Mouse (Mus musculus): ENCODE measurements around the gene Cryga. TPM values are rescaled to one million over a fixed set of nuclear protein-coding genes. Genes with fewer than 3 reads are reported as not detected.

The Cryga gene
- polyA plus RNA-seq, 1 experiment from 2014 or later: not detected

DNA sequence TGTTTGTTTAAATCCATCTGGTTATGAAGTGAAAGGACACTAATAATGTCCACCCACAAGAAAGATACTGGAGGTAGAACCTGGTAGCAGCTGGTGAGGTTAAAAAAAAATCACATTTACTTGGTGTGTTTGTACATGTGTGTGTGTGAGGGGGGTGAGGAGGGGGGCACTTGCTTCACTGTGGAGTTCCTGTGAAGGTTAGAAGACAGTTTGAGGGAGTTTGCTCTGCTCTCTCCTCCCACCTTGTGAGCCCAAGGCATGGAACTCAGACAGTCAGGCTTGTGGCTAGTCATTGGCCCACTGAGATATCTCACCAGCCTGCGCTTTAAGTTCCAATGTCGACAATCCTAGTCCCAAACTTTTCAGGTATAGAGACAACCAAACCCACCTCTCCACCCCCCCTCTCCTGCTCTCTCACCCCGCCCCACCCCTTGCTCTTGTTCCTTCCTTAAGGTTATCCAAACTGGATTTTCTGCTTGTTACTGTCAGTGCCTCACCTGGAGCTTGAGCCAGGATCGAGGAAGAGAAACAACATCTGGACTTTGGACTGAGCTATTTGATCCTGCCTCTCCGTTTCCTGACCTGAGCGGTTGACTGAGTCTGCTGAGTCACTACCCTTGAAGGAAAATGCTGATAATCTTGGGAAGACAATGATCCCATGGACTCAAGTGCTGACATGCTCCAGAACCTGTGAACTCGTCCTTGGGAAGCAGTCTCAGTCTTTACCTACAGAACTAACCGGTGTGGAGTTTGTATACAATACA lies 15.2 kb upstream of the Cryga start:
- WGBS (ENCODE audit: insufficient replicate concordance): 65% methylated on average over 8 of the region's 8 CpGs
- no peaks in the 10 kb centered on the region for H3K27me3 ChIP-seq (replicated peaks)
- ATAC-seq: no peak

DNA sequence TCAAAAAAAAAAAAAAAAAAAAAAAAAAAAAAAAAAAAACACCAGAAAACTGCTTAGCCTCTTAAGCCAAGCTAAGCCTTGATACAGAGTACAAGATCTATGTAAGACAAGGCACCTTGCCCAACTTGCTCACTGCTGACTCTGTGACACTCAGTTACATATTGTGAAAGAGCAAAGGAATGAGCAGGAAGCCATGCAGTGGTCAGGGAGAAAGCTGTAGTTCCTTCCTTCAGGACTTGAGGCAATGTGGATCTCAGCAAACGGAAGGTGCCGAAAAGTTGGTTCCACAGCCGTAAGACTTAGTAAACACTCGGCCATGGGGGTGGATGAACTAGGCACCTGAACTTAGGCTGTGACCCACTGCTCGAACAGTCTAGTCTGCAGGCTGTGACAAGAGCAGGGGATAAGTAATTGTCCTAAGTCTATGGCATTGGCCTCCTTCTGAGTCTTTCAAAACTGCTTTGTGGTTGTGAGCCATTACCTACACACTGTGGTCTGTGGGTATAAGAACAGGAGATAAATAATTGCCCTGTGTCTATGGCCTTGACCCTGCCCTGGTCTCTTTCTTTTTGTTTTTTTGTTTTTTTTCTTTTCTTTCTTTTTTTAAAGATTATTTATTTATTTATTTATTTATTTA lies 10.5 kb upstream of the Cryga start:
- 68% methylated on average over 5 of the region's 5 CpGs for WGBS (ENCODE audit: insufficient replicate concordance)
- no peak; the same call in 1 of the 2 replicates for ATAC-seq
- Histone ChIP-seq H3K36me3 (no peaks in the 10 kb centered on the region), H3K27me3 (replicated peaks) (no peaks in the 10 kb centered on the region), H3K9me3 (replicated peaks) (no peaks in the 10 kb centered on the region), H3K4me3 (no peak overlapping the region), H3K4me1 (0 out of 2 replicates have a peak, but pooled peaks cover 9% of the 10 kb centered on the region), H3K4me2 (no peak overlapping the region), H3K9ac (no peak overlapping the region), H3K27ac (no peak overlapping the region)

More for the DNA sequence above, 15.2 kb upstream of the Cryga start:
- H3K27ac ChIP-seq: no peak overlapping the region
- H3K36me3 ChIP-seq: no peaks in the 10 kb centered on the region
- H3K9me3 ChIP-seq (replicated peaks): no peaks in the 10 kb centered on the region
- H3K4me2 ChIP-seq: no peak overlapping the region
- no peak overlapping the region for H3K4me3 ChIP-seq
- no peaks in the 10 kb centered on the region for H3K4me1 ChIP-seq
- no peak overlapping the region for H3K9ac ChIP-seq

DNA sequence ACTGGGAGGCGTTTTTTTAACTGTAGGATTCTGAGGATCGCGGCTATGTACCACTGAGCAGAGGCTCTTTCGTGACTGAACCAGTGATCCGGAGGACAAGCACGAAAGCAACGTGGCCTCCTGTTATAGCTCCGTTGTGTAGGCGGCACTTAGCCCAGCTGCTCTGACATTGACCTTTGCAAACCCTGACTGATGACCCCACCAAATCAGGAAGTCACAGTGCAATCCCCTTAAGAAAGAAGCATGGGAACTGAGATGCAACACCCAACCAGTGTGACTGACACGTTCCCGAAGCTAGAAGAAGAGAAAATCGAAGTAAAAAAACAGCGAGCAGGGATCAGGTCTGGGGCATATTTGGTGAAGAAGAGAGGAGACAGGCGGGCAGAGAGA lies 9.6 kb upstream of the Cryga start:
- H3K4me3 ChIP-seq: 0 out of 2 replicates have a peak overlapping the region, but pooled peaks have one; percentile 1
- H3K9me3 ChIP-seq (replicated peaks): no peaks in the 10 kb centered on the region
- H3K36me3 ChIP-seq: no peaks in the 10 kb centered on the region
- no peak overlapping the region for H3K9ac ChIP-seq
- 38% methylated on average over 14 of the region's 14 CpGs for WGBS (ENCODE audit: insufficient replicate concordance)
- ATAC-seq: 0 out of 2 replicates have a peak, but pooled peaks have one; percentile 12
- peak overlapping the region; percentile 49 for H3K4me2 ChIP-seq
- 0 out of 2 replicates have a peak, but pooled peaks cover 9% of the 10 kb centered on the region for H3K4me1 ChIP-seq
- H3K27ac ChIP-seq: 0 out of 2 replicates have a peak overlapping the region, but pooled peaks have one; percentile 25
- H3K27me3 ChIP-seq (replicated peaks): no peaks in the 10 kb centered on the region

DNA sequence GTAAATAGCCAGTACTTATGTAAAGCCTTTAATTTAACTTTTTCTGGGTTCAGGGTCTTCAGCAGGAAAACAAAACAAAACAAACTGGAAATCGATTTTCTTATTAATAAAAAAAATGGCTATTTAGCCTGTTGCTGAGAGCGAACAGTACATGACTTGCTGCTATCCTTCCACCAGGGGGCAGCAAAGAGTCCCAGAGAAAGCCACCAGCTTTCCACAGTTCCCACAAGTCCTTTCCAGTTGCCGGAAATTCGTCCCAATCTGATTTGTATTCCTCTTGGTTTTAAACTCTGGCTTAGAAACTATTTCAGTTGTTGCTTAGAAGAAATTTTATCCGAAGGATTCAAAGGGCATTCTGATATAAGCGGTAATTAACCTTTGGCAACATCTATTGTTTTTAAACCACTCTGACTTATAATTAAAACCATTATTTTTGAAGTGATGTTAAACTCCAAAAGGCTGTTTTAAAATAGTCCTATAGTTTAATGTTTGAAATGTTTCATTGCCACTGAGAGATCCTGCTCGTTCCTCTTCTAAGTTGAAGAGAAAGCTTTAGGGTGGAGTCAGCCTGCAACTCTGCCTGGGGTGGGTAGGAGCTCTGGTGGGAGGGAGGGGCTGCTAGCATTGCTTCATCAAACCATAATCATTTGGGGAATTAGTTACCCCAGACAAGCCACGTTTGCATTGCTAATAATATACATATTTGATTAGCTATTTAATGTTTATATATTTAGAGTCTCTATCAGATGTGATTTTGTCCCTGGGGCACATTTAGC lies 9.0 kb upstream of the Cryga start:
- H3K9me3 ChIP-seq (replicated peaks): no peaks in the 10 kb centered on the region
- H3K27ac ChIP-seq: no peak overlapping the region
- 0 out of 2 replicates have a peak overlapping the region, but pooled peaks have one; percentile 1 for H3K4me3 ChIP-seq
- H3K36me3 ChIP-seq: no peaks in the 10 kb centered on the region
- H3K4me2 ChIP-seq: peak overlapping the region; percentile 49
- H3K27me3 ChIP-seq (replicated peaks): no peaks in the 10 kb centered on the region
- H3K4me1 ChIP-seq: 0 out of 2 replicates have a peak, but pooled peaks cover 9% of the 10 kb centered on the region
- ATAC-seq: 0 out of 2 replicates have a peak, but pooled peaks have one; percentile 62
- WGBS (ENCODE audit: insufficient replicate concordance): 9% methylated on average over 8 of the region's 8 CpGs
- H3K9ac ChIP-seq: no peak overlapping the region

DNA sequence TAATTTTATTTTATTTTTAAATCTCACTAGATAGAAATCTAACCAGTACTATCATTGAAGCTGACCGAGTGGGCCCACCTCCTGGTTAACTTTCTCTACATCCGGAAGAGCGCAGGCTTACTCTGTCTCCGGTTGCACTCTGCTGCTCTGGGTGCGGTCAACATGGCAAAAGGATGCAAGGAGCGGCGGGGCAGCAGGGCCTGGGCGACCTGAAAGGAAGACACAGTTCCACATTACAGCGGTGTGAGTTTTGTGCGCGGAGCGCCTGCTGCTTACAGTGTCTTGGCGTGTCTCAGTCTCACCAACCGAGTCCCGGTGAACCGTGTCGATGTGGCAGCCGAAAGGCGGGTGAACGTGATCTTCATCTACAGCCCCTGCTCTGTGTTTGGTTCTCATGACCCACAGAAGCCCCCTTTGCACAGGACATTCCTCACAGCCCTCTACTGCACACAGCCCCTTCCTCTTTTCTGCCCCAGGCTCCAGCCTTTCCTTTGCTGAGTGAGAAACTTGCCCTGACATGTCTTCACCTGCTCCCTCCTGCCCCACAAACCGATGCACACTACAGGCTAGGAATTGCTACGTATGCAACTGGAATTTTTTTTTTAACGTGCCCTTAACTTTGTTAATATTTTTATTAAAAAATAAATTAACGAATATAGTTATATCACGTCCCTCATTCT lies 6.7 kb upstream of the Cryga start:
- ATAC-seq: no peak
- WGBS (ENCODE audit: insufficient replicate concordance): 56% methylated on average over 25 of the region's 25 CpGs

DNA sequence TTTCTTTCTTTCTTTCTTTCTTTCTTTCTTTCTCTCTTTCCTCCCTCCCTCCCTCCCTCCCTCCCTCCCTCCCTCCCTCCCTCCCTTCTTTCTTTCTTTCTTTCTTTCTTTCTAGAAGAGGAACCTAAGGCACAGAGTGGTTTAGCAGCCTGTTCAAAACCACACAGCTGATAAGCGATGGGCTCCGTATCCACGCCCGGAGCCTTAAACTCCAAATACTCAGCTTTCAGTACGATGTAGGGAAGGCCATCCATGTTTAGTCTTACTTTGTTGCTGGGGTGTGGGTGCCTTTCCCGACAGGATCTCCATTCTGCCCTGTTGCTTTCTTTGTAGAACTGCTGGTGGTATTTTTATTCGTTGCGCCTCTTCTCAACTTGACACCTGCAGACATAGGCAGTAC lies 6.0 kb upstream of the Cryga start:
- Histone ChIP-seq H3K4me1 (0 out of 2 replicates have a peak, but pooled peaks cover 9% of the 10 kb centered on the region), H3K36me3 (no peaks in the 10 kb centered on the region), H3K27ac (no peak overlapping the region), H3K9me3 (replicated peaks) (no peaks in the 10 kb centered on the region), H3K27me3 (replicated peaks) (no peaks in the 10 kb centered on the region), H3K9ac (no peak overlapping the region), H3K4me2 (peak overlapping the region; percentile 24), H3K4me3 (no peak overlapping the region)
- 46% methylated on average over 8 of the region's 8 CpGs for WGBS (ENCODE audit: insufficient replicate concordance)
- no peak for ATAC-seq

More for the DNA sequence above, 6.7 kb upstream of the Cryga start:
- Histone ChIP-seq H3K4me2 (peak overlapping the region; percentile 24), H3K27ac (no peak overlapping the region), H3K9me3 (replicated peaks) (no peaks in the 10 kb centered on the region), H3K9ac (no peak overlapping the region), H3K27me3 (replicated peaks) (no peaks in the 10 kb centered on the region), H3K36me3 (no peaks in the 10 kb centered on the region), H3K4me3 (no peak overlapping the region), H3K4me1 (0 out of 2 replicates have a peak, but pooled peaks cover 9% of the 10 kb centered on the region)

DNA sequence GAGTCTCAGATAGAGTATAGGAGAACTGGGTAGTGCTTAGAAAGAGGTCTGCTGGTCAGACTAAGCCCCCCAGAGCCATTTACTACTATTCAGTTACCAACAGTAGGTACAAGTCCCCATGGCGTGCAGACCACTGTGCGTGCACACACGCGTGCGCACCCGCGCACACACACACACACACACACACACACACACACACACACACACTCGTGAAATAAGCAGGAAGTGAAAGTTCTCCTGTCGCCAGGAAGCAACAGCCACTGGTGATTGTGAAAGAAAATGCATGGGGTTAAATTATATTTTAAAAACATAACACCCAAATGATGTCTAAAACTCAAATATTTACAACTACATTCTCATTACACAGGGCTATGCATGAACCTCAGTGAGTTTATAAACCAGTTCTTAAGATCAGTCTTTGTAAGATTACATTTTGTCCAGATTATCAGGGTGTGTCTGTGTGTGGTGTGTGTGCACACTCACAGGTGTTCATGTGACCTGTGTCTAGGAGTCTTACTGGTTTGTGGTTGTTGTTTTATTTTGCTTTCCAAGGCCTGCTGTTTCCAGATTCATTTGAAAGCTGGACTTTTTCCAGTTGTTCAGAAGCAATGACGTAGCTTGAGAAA lies 4.6 kb upstream of the Cryga start:
- Histone ChIP-seq H3K36me3 (no peaks in the 10 kb centered on the region), H3K4me1 (0 out of 2 replicates have a peak, but pooled peaks cover 5% of the 10 kb centered on the region), H3K27me3 (replicated peaks) (no peaks in the 10 kb centered on the region), H3K9me3 (replicated peaks) (no peaks in the 10 kb centered on the region), H3K4me3 (no peak overlapping the region), H3K4me2 (no peak overlapping the region), H3K27ac (no peak overlapping the region), H3K9ac (no peak overlapping the region)
- WGBS (ENCODE audit: insufficient replicate concordance): 76% methylated on average over 10 of the region's 10 CpGs
- ATAC-seq: no peak

- WGBS (ENCODE audit: insufficient replicate concordance): 64% methylated on average over 3 of the region's 3 CpGs
These were observed 6.2 kb downstream of the Cryga start for GRCm38 (mm10) chr1:65096953-65097352.

GRCm38 (mm10) chr1:65091566-65091965 lies 11.6 kb downstream of the Cryga start:
- WGBS (ENCODE audit: insufficient replicate concordance): 73% methylated on average over 3 of the region's 3 CpGs
- H3K4me1 ChIP-seq: no peaks in the 10 kb centered on the region
- no peak overlapping the region for H3K4me3 ChIP-seq
- H3K36me3 ChIP-seq: no peaks in the 10 kb centered on the region
- H3K9me3 ChIP-seq (replicated peaks): no peaks in the 10 kb centered on the region
- no peak overlapping the region for H3K4me2 ChIP-seq
- no peak for ATAC-seq
- no peak overlapping the region for H3K27ac ChIP-seq
- H3K27me3 ChIP-seq (replicated peaks): no peaks in the 10 kb centered on the region
- no peak overlapping the region for H3K9ac ChIP-seq

More at GRCm38 (mm10) chr1:65096953-65097352, 6.2 kb downstream of the Cryga start:
- Histone ChIP-seq H3K4me3 (no peak overlapping the region), H3K9ac (no peak overlapping the region), H3K27me3 (replicated peaks) (no peaks in the 10 kb centered on the region), H3K4me2 (no peak overlapping the region), H3K36me3 (no peaks in the 10 kb centered on the region), H3K4me1 (no peaks in the 10 kb centered on the region), H3K27ac (no peak overlapping the region), H3K9me3 (replicated peaks) (no peaks in the 10 kb centered on the region)
- ATAC-seq: no peak

GRCm38 (mm10) chr1:65090370-65090769 lies 12.8 kb downstream of the Cryga start:
- 0 out of 2 replicates have a peak, but pooled peaks have one; percentile 32 for ATAC-seq
- 10% methylated on average over 2 of the region's 2 CpGs for WGBS (ENCODE audit: insufficient replicate concordance)
- Histone ChIP-seq H3K4me3 (no peak overlapping the region), H3K36me3 (no peaks in the 10 kb centered on the region), H3K4me2 (no peak overlapping the region), H3K9me3 (replicated peaks) (no peaks in the 10 kb centered on the region), H3K27me3 (replicated peaks) (no peaks in the 10 kb centered on the region), H3K27ac (no peak overlapping the region), H3K4me1 (no peaks in the 10 kb centered on the region), H3K9ac (no peak overlapping the region)

All from liver, embryonic 12.5 days (tissue).